1 mouse cellular context compared by ENCODE assay signal in the genomic region with DNA sequence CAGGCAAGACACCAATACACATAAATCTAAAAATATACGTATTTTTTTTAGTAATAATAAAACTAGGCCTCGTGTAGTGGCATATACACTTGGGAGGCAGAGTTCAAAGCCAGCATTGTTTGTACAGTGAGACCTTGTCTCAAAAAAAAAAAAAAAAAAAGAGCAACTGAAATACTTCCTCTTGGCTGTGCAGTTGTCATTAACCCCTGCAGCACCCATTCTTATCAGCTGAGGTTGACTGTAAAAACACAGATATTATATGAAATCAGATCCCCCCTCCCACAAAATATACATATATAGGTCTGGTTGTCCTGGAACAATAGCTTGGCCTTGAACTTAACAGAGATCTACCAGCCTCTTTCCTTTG.
A peak's percentile ranks its signal among the peaks of the same experiment; 100 is the strongest.
TF ChIP-seq lines count a peak whose summit lies in the region.

No protein-coding gene starts in this region.

TF ChIP-seq in ES-E14, 5 proteins besides CTCF, POLR2A, EP300 and RAD21:
- TF ChIP-seq ZC3H11A (IDR thresholded peaks at IDR 0.05; ENCODE audit: borderline replicate concordance, low read depth, low read length) (no peak), ZNF384 (IDR thresholded peaks at IDR 0.05; ENCODE audit: low read depth, low read length) (peak; percentile 70), CHD2 (IDR thresholded peaks at IDR 0.05; ENCODE audit: low read depth, low read length) (no peak), MAFK (IDR thresholded peaks at IDR 0.05; ENCODE audit: insufficient read depth, low read depth, low read length) (no peak)
TF ChIP-seq in ES-E14: peak in this region for 1.
